Mouse (Mus musculus) layer of hippocampus, postnatal 14 days (tissue): ENCODE data around the gene Tfb1m. TPM values are rescaled to one million over a fixed set of nuclear protein-coding genes. Genes with fewer than 3 reads are reported as not detected.

Experiments
- total RNA-seq, 2 experiments: library from RNA; stranded (reverse); gene quantifications; 2 replicates each; pipeline ENCODE4 v1.2.3; 2021

The Tfb1m gene
- total RNA-seq, 2 experiments from 2014 or later, result 5.4 to 6.4 TPM

Other genes with a start within 250 kb of the Tfb1m start
- 10 to 100 TPM; 18.9 to 21.5 TPM for gene Tiam2, start 231.2 kb downstream of the Tfb1m start, total RNA-seq
- not detected for gene Cldn20, start 25.2 kb downstream of the Tfb1m start, total RNA-seq
- not detected for gene Nox3, start 138.5 kb upstream of the Tfb1m start, total RNA-seq